Mouse (Mus musculus) right cerebral cortex, postnatal 10 days (tissue): ENCODE measurements at regions not wholly inside any gene's neighbourhood (a gene's known extent, or its start where the extent isn't known, plus 50 kb on each side); places are given as distances from the start of the nearest gene placed in this dataset.

Experiments used
- DNase-seq, 2 experiments: peaks; one replicate each; pipeline ENCODE4 v3.0.0; 2021; ENCODE audit warnings: low spot score in 2 of 2

GRCm38 (mm10) chr14:87346812-87347211 lies 69.6 kb upstream of the Tdrd3 start:
- DNase-seq = no peak

- DNase-seq = no peak
Observed at GRCm38 (mm10) chr14:87348825-87349224, 67.6 kb upstream of the Tdrd3 start.

GRCm38 (mm10) chr14:87365793-87366192 lies 50.6 kb upstream of the Tdrd3 start:
- DNase-seq = no peak
